Mouse (Mus musculus): ENCODE data around the gene Bloc1s1.

GRCm38 (mm10) chr10:128929638-128930378 is 6.0 kb upstream of the Bloc1s1 start:
- TF ChIP-seq POLR2A (IDR thresholded peaks at IDR 0.05; ENCODE audit: insufficient read length, low read depth) (no peak), MYOD1 (IDR thresholded peaks at IDR 0.05; ENCODE audit: control insufficient read depth in 1 of 3, insufficient read length in 2 of 3, low read depth in 2 of 3) (no peak), USF1 (IDR thresholded peaks at IDR 0.05; ENCODE audit: low read depth) (no peak), MYOG (IDR thresholded peaks at IDR 0.05; ENCODE audit: control insufficient read depth in 1 of 3, insufficient read depth in 1 of 3, insufficient read length in 2 of 3, low read depth in 2 of 3) (no peak), MAX (IDR thresholded peaks at IDR 0.05; ENCODE audit: low read depth) (no peak), E2F4 (IDR thresholded peaks at IDR 0.05; ENCODE audit: insufficient read depth) (no peak), POLR2AphosphoS2 (IDR thresholded peaks at IDR 0.05; ENCODE audit: insufficient read length, low read depth) (no peak), TCF12 (IDR thresholded peaks at IDR 0.05; ENCODE audit: insufficient read depth, poor library complexity, severe bottlenecking) (no peak), SRF (IDR thresholded peaks at IDR 0.05; ENCODE audit: control insufficient read depth, insufficient read length, low read depth) (no peak), CEBPB (IDR thresholded peaks at IDR 0.05; ENCODE audit: insufficient read depth, poor library complexity, severe bottlenecking) (no peak)
